Mouse (Mus musculus): ENCODE results near the gene Sdr42e1. TPM values are rescaled to one million over a fixed set of nuclear protein-coding genes. Genes with fewer than 3 reads are reported as not detected.

Sdr42e1 gene
- total RNA-seq, 1 experiment = 1.7 TPM

GRCm38 (mm10) chr8:117667349-117668124, 6.0 kb downstream of the Sdr42e1 start:
- TF ChIP-seq HCFC1 (IDR thresholded peaks at IDR 0.05; ENCODE audit: borderline replicate concordance, insufficient read depth, low read length) = no peak
- Histone ChIP-seq H3K4me1 (ENCODE audit: control insufficient read depth in 2 of 2, insufficient read depth in 2 of 2, low read length in 2 of 2, poor library complexity in 1 of 2) (no peaks in the 10 kb centered on the region; a peak in 1 of 4 replicates), H3K27ac (ENCODE audit: insufficient read depth, low read depth, low read length, poor library complexity, severe bottlenecking) (no peak overlapping the region), H3K4me3 (ENCODE audit: insufficient read depth in 1 of 2, low read depth in 1 of 2, low read length in 2 of 2, poor library complexity in 1 of 2, severe bottlenecking in 1 of 2) (no peak overlapping the region), H3K9me3 (ENCODE audit: control insufficient read depth, insufficient read depth, low read depth, low read length) (no peaks in the 10 kb centered on the region), H3K36me3 (ENCODE audit: control insufficient read depth, insufficient read depth, low read length, poor library complexity, severe bottlenecking) (no peaks in the 10 kb centered on the region), H3K9ac (ENCODE audit: insufficient read depth, low read depth, low read length, poor library complexity, severe bottlenecking) (no peak overlapping the region)
- DNase-seq (ENCODE audit: low read depth, low spot score) = no peak
- in situ Hi-C loops (cut with MboI; ENCODE audit: low sequenced_read_pairs in 2 of 2, unreplicated experiment in 2 of 2) = no loop called here

GRCm38 (mm10) chr8:117660358-117661031, 13.0 kb downstream of the Sdr42e1 start:
- no peaks in the 10 kb centered on the region for H3K36me3 ChIP-seq (ENCODE audit: control insufficient read depth, insufficient read depth, low read length, poor library complexity, severe bottlenecking)
- TF ChIP-seq MAFK (IDR thresholded peaks at IDR 0.05; ENCODE audit: insufficient read depth, low read depth, low read length) = no peak
- in situ Hi-C loops (cut with MboI; ENCODE audit: low sequenced_read_pairs in 2 of 2, unreplicated experiment in 2 of 2) = no loop called here
- H3K27ac ChIP-seq (ENCODE audit: insufficient read depth, low read depth, low read length, poor library complexity, severe bottlenecking) = no peak overlapping the region
- no peak for DNase-seq (ENCODE audit: low read depth, low spot score)
- H3K4me1 ChIP-seq (ENCODE audit: control insufficient read depth in 2 of 2, insufficient read depth in 2 of 2, low read length in 2 of 2, poor library complexity in 1 of 2) = no peaks in the 10 kb centered on the region
- H3K9me3 ChIP-seq (ENCODE audit: control insufficient read depth, insufficient read depth, low read depth, low read length) = no peaks in the 10 kb centered on the region
- H3K9ac ChIP-seq (ENCODE audit: insufficient read depth, low read depth, low read length, poor library complexity, severe bottlenecking) = no peak overlapping the region
- no peak overlapping the region for H3K4me3 ChIP-seq (ENCODE audit: insufficient read depth in 1 of 2, low read depth in 1 of 2, low read length in 2 of 2, poor library complexity in 1 of 2, severe bottlenecking in 1 of 2)

- H3K4me3 ChIP-seq (ENCODE audit: insufficient read depth in 1 of 2, low read depth in 1 of 2, low read length in 2 of 2, poor library complexity in 1 of 2, severe bottlenecking in 1 of 2) = no peak overlapping the region
- no peaks in the 10 kb centered on the region for H3K4me1 ChIP-seq (ENCODE audit: control insufficient read depth in 2 of 2, insufficient read depth in 2 of 2, low read length in 2 of 2, poor library complexity in 1 of 2)
- TF ChIP-seq ZC3H11A (IDR thresholded peaks at IDR 0.05; ENCODE audit: borderline replicate concordance, low read depth, low read length) = no peak
- TF ChIP-seq ZNF384 (IDR thresholded peaks at IDR 0.05; ENCODE audit: low read depth, low read length) = no peak
- no peak for TF ChIP-seq HCFC1 (IDR thresholded peaks at IDR 0.05; ENCODE audit: borderline replicate concordance, insufficient read depth, low read length)
- no peak for TF ChIP-seq CHD2 (IDR thresholded peaks at IDR 0.05; ENCODE audit: low read depth, low read length)
- TF ChIP-seq MAFK (IDR thresholded peaks at IDR 0.05; ENCODE audit: insufficient read depth, low read depth, low read length) = no peak
- no peaks in the 10 kb centered on the region for H3K9me3 ChIP-seq (ENCODE audit: control insufficient read depth, insufficient read depth, low read depth, low read length)
- in situ Hi-C loops (cut with MboI; ENCODE audit: low sequenced_read_pairs in 2 of 2, unreplicated experiment in 2 of 2) = no loop called here
- H3K27ac ChIP-seq (ENCODE audit: insufficient read depth, low read depth, low read length, poor library complexity, severe bottlenecking) = no peak overlapping the region
- no peak overlapping the region for H3K9ac ChIP-seq (ENCODE audit: insufficient read depth, low read depth, low read length, poor library complexity, severe bottlenecking)
- no peaks in the 10 kb centered on the region for H3K36me3 ChIP-seq (ENCODE audit: control insufficient read depth, insufficient read depth, low read length, poor library complexity, severe bottlenecking)
- no peak for DNase-seq (ENCODE audit: low read depth, low spot score)
Measured at GRCm38 (mm10) chr8:117658990-117659389, 14.5 kb downstream of the Sdr42e1 start.

GRCm38 (mm10) chr8:117652318-117652717, 21.2 kb downstream of the Sdr42e1 start:
- in situ Hi-C loops (cut with MboI; ENCODE audit: low sequenced_read_pairs in 2 of 2, unreplicated experiment in 2 of 2) = no loop called here
- no peaks in the 10 kb centered on the region for H3K9me3 ChIP-seq (ENCODE audit: control insufficient read depth, insufficient read depth, low read depth, low read length)
- no peak overlapping the region for H3K27ac ChIP-seq (ENCODE audit: insufficient read depth, low read depth, low read length, poor library complexity, severe bottlenecking)
- no peaks in the 10 kb centered on the region for H3K4me1 ChIP-seq (ENCODE audit: control insufficient read depth in 2 of 2, insufficient read depth in 2 of 2, low read length in 2 of 2, poor library complexity in 1 of 2)
- H3K36me3 ChIP-seq (ENCODE audit: control insufficient read depth, insufficient read depth, low read length, poor library complexity, severe bottlenecking) = no peaks in the 10 kb centered on the region
- TF ChIP-seq ZNF384 (IDR thresholded peaks at IDR 0.05; ENCODE audit: low read depth, low read length) = no peak
- no peak for TF ChIP-seq ZC3H11A (IDR thresholded peaks at IDR 0.05; ENCODE audit: borderline replicate concordance, low read depth, low read length)
- no peak for TF ChIP-seq MAFK (IDR thresholded peaks at IDR 0.05; ENCODE audit: insufficient read depth, low read depth, low read length)
- TF ChIP-seq HCFC1 (IDR thresholded peaks at IDR 0.05; ENCODE audit: borderline replicate concordance, insufficient read depth, low read length) = no peak
- no peak for TF ChIP-seq CHD2 (IDR thresholded peaks at IDR 0.05; ENCODE audit: low read depth, low read length)
- no peak for DNase-seq (ENCODE audit: low read depth, low spot score)
- H3K9ac ChIP-seq (ENCODE audit: insufficient read depth, low read depth, low read length, poor library complexity, severe bottlenecking) = no peak overlapping the region
- H3K4me3 ChIP-seq (ENCODE audit: insufficient read depth in 1 of 2, low read depth in 1 of 2, low read length in 2 of 2, poor library complexity in 1 of 2, severe bottlenecking in 1 of 2) = no peak overlapping the region
